Mouse (Mus musculus) limb, embryonic 14.5 days (tissue): ENCODE results near the gene Hsd11b2. TPM values are rescaled to one million over a fixed set of nuclear protein-coding genes. Genes with fewer than 3 reads are reported as not detected.

Experiments
- ATAC-seq: fragments of 200-750 bp; cut with Nextera tagmentation; 2 replicates; pipeline ENCODE4 v1.8.0; 2017; ENCODE audit warnings: low read depth, moderate number of reproducible peaks, moderate TSS enrichment; ENCODE audit not compliant: low FRiP score
- DNase-seq: peaks from one replicate; pipeline ENCODE4 v3.0.0-alpha.2; 2015; ENCODE audit warnings: low spot score
- H3K27ac ChIP-seq: fragments of 300-500 bp; sonication (generic); replicated peaks from 2 replicates; pipeline ENCODE4 v1.5.1; 2014; ENCODE audit warnings: low read depth, mild to moderate bottlenecking, low read length, moderate library complexity, mixed read lengths
- H3K27me3 ChIP-seq: fragments of 300-500 bp; sonication (generic); 2 replicates; pipeline ENCODE4 v1.6.1; 2014; ENCODE audit warnings: low read length, mixed read lengths; ENCODE audit not compliant: control insufficient read depth, insufficient read depth
- H3K36me3 ChIP-seq: fragments of 300-500 bp; sonication (generic); 2 replicates; pipeline ENCODE4 v1.6.1; 2014; ENCODE audit warnings: mild to moderate bottlenecking, low read length, moderate library complexity, mixed read lengths; ENCODE audit not compliant: control insufficient read depth, insufficient read depth
- H3K4me1 ChIP-seq: fragments of 300-500 bp; sonication (generic); 2 replicates; pipeline ENCODE4 v1.6.1; 2014; ENCODE audit warnings: antibody characterized with exemption, low read length, mixed read lengths; ENCODE audit not compliant: control insufficient read depth, insufficient read depth
- H3K4me2 ChIP-seq: fragments of 300-500 bp; sonication (generic); replicated peaks from 2 replicates; pipeline ENCODE4 v1.6.1; 2014; ENCODE audit warnings: low read depth, mild to moderate bottlenecking, low read length, moderate library complexity; ENCODE audit not compliant: severe bottlenecking
- H3K4me3 ChIP-seq: fragments of 300-500 bp; sonication (generic); replicated peaks from 2 replicates; pipeline ENCODE4 v1.5.1; 2014; ENCODE audit warnings: low read length
- H3K9ac ChIP-seq: fragments of 300-500 bp; sonication (generic); 2 replicates; pipeline ENCODE4 v1.6.1; 2014; ENCODE audit warnings: mild to moderate bottlenecking, low read depth, low read length, moderate library complexity; ENCODE audit not compliant: severe bottlenecking
- H3K9me3 ChIP-seq: fragments of 300-500 bp; sonication (generic); 2 replicates; pipeline ENCODE4 v1.6.1; 2016; ENCODE audit warnings: low read length; ENCODE audit not compliant: control insufficient read depth
- POLR2A ChIP-seq: fragments of 200-500 bp; IDR thresholded peaks from 2 replicates; pipeline ENCODE4 v1.8.0; 2012; ENCODE audit warnings: inconsistent platforms, mild to moderate bottlenecking, moderate library complexity, borderline replicate concordance; ENCODE audit not compliant: insufficient read depth, insufficient read length; ENCODE audit errors: extremely low read depth
- WGBS: fragments of 180-500 bp; shearing (Covaris S2); extraction: QIAGEN DNeasy Blood & Tissue Kit; methylation state at CpG from one replicate; pipeline ENCODE4 v1.1.7; 2014; 5-methylcytosine and 5-hydroxymethylcytosine counted together
- polyA plus RNA-seq, 2 experiments: library from polyadenylated mRNA; depleted of rRNA in 1 of 2; stranded (reverse) in 1 of 2; unstranded in 1 of 2; fragments of >200 nt; fragmentation: Nextera tagmentation in 1 of 2; extraction: Ambion mirVana in 1 of 2; gene quantifications; 2 replicates each; pipeline versions ENCODE4 v1.2.1 to v1.2.3; 2012 to 2014

Gene Hsd11b2
- polyA plus RNA-seq, 2 experiments, result 1.7 to 3.3 TPM

DNA sequence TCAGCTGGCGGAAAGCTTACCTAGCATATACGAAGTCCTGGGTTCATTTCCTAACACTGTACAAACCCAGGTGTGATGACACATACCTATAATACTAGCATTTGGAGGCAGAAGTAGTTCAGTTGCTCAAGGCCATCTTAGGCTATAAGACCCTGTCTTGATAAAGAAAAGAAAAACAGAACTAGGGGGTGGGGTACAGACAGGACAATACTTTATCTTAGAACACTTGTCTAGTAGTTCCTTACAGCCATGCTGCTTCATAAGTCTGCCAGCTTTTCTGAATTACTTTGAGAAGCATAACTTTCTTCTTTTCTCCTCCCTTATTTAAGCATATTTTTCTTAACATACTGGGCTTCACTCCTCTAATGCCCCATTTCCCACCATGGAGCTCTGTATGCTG is 24.3 kb downstream of the Hsd11b2 start:
- ATAC-seq, result no peak
- TF ChIP-seq POLR2A, result no peak
- WGBS, result 95% methylated on average over 2 of the region's 2 CpGs

GRCm38 (mm10) chr8:105543703-105544102 is 25.1 kb downstream of the Hsd11b2 start:
- Histone ChIP-seq H3K27ac (no peak overlapping the region), H3K27me3 (no peaks in the 10 kb centered on the region), H3K4me1 (peaks cover 17% of the 10 kb centered on the region), H3K9ac (no peak overlapping the region), H3K36me3 (peaks cover 17% of the 10 kb centered on the region), H3K4me2 (no peak overlapping the region), H3K9me3 (no peaks in the 10 kb centered on the region), H3K4me3 (no peak overlapping the region)
- ATAC-seq (no peak), DNase-seq (no peak)
- TF ChIP-seq POLR2A, result no peak
- WGBS, result 53% methylated on average over 1 of the region's 1 CpGs

More for the DNA sequence above, 24.3 kb downstream of the Hsd11b2 start:
- Histone ChIP-seq H3K4me1 (peaks cover 17% of the 10 kb centered on the region), H3K27me3 (no peaks in the 10 kb centered on the region), H3K36me3 (peaks cover 25% of the 10 kb centered on the region), H3K4me2 (no peak overlapping the region), H3K9me3 (no peaks in the 10 kb centered on the region), H3K4me3 (no peak overlapping the region), H3K9ac (no peak overlapping the region), H3K27ac (no peak overlapping the region)
- no peak for DNase-seq

- H3K27me3 ChIP-seq, result no peaks in the 10 kb centered on the region
- peaks cover 17% of the 10 kb centered on the region for H3K4me1 ChIP-seq
- no peak overlapping the region for H3K4me3 ChIP-seq
- DNase-seq, result no peak
- WGBS, result 44% methylated on average over 7 of the region's 7 CpGs
- TF ChIP-seq POLR2A, result no peak
- no peak for ATAC-seq
- H3K9ac ChIP-seq, result no peak overlapping the region
- H3K27ac ChIP-seq, result no peak overlapping the region
- no peak overlapping the region for H3K4me2 ChIP-seq
- peaks cover 8% of the 10 kb centered on the region; the same call in 1 of the 2 replicates for H3K36me3 ChIP-seq
- no peaks in the 10 kb centered on the region for H3K9me3 ChIP-seq
These were observed 26.1 kb downstream of the Hsd11b2 start for GRCm38 (mm10) chr8:105544544-105545205.

DNA sequence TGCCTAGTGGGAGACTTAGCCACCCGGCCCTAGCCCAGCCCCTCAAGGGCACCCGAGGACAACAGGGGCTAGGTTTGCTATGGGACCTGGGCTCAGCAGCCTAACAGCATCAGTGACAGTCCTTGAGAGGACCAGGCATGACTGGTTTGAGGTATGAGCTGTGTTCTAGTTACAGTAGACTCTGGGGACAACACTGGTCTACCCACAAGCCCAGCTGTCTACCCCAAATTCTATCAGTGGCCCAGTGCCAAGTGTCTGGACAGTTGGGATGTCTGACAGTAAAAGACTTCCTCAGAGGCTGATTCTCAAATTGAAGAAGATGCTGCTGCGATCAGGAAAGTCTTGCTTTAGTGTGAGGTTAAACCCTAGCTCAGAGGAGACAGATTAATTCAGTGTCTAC is 26.7 kb downstream of the Hsd11b2 start:
- WGBS, result 71% methylated on average over 3 of the region's 3 CpGs
- no peaks in the 10 kb centered on the region for H3K27me3 ChIP-seq
- no peak overlapping the region for H3K4me3 ChIP-seq
- DNase-seq, result no peak
- H3K4me1 ChIP-seq, result peaks cover 17% of the 10 kb centered on the region
- no peak for ATAC-seq
- TF ChIP-seq POLR2A, result no peak
- H3K27ac ChIP-seq, result no peak overlapping the region
- H3K9ac ChIP-seq, result no peak overlapping the region
- no peak overlapping the region for H3K4me2 ChIP-seq
- H3K9me3 ChIP-seq, result no peaks in the 10 kb centered on the region
- H3K36me3 ChIP-seq, result peaks cover 8% of the 10 kb centered on the region; the same call in 1 of the 2 replicates

DNA sequence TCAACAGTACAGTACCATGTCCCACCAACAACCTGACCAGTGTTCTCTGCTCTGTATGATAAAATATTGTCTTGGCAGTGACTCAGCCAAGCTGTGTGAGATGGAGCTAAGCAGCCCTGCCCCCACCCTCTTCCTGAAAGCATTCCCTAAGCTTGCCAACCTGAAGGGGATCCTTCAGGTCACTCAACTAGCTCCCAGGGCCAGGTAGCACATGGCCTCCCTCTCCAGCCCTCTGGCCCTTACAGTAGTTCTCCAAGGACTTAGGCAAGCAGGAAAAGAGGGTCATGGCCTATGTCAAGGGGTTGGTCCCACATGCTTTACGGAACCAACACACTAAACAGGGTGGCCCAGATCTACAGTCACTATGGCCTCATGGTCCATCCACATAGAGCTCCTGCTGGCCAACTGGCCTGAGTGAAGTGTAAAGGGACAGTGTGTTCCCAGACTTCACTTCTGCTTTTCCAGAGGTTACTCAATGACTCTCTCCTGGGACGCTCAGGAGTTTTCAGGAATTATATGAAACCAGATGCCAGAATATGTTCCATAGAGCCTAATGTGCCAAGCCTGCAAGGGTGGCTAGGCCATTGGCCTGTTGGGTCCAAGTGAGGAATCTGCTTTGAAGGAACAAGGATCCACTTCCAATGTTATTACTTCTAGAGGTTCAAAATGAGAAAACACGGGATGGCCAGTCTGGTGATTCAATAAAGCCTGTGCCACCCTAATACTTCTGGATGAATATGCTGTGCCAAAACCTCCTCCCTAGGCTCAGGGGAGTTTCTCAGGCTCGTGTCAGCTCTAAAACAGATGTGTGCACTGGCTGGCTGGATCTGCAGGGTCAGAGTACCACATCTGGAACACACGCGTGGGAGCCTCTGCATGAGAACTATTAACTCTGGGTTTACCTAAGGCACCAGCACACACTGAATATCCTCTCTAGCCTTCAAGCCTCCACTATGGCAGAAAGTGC is 28.1 kb downstream of the Hsd11b2 start:
- H3K9me3 ChIP-seq, result no peaks in the 10 kb centered on the region
- no peak overlapping the region for H3K9ac ChIP-seq
- peaks cover 17% of the 10 kb centered on the region for H3K4me1 ChIP-seq
- H3K36me3 ChIP-seq, result 0 out of 2 replicates have a peak, but pooled peaks cover 4% of the 10 kb centered on the region
- H3K27me3 ChIP-seq, result no peaks in the 10 kb centered on the region
- DNase-seq (no peak), ATAC-seq (no peak)
- TF ChIP-seq POLR2A, result no peak
- 57% methylated on average over 6 of the region's 6 CpGs for WGBS
- H3K4me2 ChIP-seq, result no peak overlapping the region
- H3K27ac ChIP-seq, result no peak overlapping the region
- no peak overlapping the region for H3K4me3 ChIP-seq
